Mouse (Mus musculus) gastrocnemius, postnatal 36 days (tissue): ENCODE data around the gene Aldh1l2. TPM values are rescaled to one million over a fixed set of nuclear protein-coding genes. Genes with fewer than 3 reads are reported as not detected.
A peak's percentile ranks its signal among the peaks of the same experiment; 100 is the strongest.
"Not testable (repeated sequence)": the region's sequence is repeated elsewhere in the genome, so short reads cannot be mapped to it uniquely, and the experiment has no call there.

Source experiments
- DNase-seq, 2 experiments: peaks; one replicate each; pipeline ENCODE4 v3.0.0; 2022
- intact Hi-C: fragments of 180-260 bp; cut with DNase I; formaldehyde crosslinking; loops from one replicate; pipeline ENCODE4 v1.15.1; 2025
- long read RNA-seq, 2 experiments: library from polyadenylated mRNA; stranded (forward); transcript quantifications; one replicate each; pipeline ENCODE4 v2.0.0; 2021
- total RNA-seq, 2 experiments: library from RNA; stranded (reverse); gene quantifications; 2 replicates each; pipeline ENCODE4 v1.2.3; 2021

Aldh1l2 gene
- total RNA-seq: 1 to 10 TPM; 4.8 to 7.3 TPM
- long read RNA-seq, experiment 1: 0 reads
- long read RNA-seq, experiment 2, partial matches to known transcripts: 0 of 1 reads
- long read RNA-seq, experiment 2, other reads (novel, unspliced or antisense): 1 of 1 reads

DNA sequence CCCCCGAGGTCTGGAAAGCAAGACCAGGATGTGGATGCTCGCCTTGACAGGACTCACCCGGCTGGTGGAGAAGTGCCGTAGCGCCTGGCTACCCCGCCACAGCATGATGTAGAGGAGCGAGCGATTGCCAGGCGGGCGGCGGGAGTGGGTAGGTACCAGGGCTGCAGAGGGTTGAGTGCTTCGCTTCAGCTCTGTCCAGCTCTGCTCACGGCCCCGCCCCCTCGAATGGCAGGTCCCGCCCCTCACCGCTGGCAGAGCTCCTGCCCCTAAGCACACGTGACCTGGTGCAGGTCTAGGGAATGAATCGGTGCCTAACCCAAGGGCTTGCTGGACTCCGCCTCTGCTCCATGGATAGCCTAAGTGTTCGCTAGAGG is at the start of gene Aldh1l2:
Gene Aldh1l2, minus strand, starts transcription at position 231 of the 374 bp plus-strand sequence.
- intact Hi-C loops: no loop called here
- peak; percentile 33 to 64 for DNase-seq

DNA sequence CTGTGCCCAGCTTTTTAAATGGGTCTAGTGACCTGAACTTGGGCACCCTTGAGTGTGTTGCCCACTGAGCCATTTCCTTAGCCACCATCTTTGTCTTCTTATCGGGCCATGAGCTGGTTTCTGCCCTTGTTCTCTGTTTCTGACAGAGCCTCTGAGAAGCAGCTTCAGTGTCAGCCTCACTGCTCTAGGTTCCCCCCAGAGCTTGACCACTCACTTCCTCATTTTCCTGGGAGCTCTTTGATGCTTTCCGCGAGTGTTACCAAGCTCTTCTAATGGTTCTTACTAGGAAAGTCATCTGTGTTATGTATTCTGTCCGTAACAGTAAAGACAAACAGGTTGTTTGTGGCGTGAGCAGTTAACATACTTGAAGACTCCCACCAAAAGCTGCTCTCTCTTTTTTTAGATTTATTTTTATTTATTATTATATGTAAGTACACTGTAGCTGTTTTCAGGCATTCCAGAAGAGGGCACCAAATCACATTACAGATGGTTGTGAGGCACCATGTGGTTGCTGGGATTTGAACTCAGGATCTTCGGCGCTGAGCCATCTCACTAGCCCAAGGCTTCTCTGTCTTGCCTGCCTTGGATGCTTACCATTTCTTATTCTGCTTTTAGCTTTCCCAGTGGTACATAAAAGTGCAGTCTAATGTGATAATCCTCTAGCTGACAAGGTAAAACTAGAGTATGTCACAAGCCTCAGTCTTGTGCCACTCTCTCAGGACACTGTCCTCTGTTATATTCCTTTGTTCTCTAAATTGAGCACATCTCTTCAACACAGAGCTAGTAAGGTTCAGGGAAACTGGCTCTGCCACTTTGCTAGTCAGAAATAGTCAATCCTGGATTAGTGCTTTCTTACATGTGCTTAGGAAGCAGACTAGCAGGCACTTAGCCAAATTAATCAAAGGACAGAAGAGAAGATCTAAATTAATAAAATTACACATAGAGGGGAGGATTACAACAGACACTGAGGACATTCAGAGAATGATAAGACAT is 31.8 kb upstream of the Aldh1l2 start:
- DNase-seq: no peak
- intact Hi-C loops: no loop called here

GRCm38 (mm10) chr10:83563005-83563404 is 29.1 kb upstream of the Aldh1l2 start:
- no peak for DNase-seq
- intact Hi-C loops: no loop called here

DNA sequence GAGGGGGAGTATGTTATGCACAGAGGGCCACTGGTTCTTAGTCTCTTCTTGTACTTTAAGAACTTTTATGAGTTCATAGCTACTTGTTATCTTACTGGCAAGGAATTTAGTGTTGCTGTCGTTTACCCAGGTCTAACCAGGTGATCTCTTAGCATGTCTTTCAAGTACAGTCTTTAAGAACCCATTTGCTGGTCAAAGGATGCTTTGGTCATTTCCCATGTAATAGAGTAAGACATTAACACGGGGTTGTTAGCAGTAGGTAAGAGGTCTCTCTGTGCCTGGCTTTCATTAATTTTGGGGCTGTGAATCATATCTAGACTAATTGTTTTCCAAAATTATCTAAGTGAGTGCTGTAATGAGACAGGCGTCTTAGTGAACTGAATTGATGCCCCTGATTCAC is 11.4 kb upstream of the Aldh1l2 start:
- intact Hi-C loops: no loop called here
- DNase-seq: no peak

DNA sequence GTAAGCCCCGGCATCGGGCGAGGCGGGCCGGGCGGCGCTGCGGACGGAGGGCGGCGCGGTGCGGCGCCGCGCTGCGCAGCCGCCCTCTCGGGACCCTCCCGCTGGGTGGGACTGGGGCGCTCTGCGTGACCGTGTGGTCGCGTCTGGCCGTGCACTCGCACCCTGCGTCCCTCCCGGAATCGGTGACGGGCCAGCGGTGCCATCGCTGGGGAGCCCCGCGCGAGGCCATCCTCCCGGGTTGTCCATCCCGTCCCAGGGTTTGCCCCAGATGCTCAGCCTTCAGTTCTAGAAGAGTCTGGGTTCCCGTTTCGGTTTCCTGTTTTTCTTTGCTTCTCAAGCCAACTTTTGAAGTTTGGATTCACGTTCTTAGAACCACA is 10.2 kb upstream of the Aldh1l2 start:
- no peak for DNase-seq
- intact Hi-C loops: loop anchor here (5.0 kb wide), 1 partner anchor 103 kb away; the partner anchor contains the start of gene Appl2

- intact Hi-C loops: loop anchor here (5.0 kb wide), 1 partner anchor 104 kb away; the partner anchor contains the start of gene Appl2
- peak; percentile 88 to 94 for DNase-seq
These were observed 9.6 kb upstream of the Aldh1l2 start, which contains the start of gene Washc4 for GRCm38 (mm10) chr10:83543439-83544102. TSS of gene Washc4 (plus strand) at chr10:83543752.

DNA sequence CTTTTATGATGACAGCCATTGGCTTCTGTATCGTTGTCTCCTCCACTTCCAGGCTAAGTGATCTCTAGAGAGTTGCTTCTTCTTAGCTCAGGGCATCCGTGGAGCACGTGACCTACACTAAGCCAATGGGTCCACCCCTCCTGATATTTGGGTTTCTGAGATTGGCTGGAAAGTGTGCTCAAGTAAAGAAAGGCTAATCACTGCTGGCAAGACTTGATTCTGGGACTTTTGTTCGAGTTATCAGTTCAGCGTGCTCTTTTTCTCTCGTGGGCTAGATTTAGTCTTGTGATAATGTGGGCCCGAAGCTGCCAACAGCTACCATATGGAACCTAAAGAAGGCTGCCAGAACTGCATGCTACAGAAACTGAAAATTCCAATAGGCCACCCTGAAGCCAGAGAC is 8.3 kb upstream of the Aldh1l2 start:
- intact Hi-C loops: loop anchor here (5.0 kb wide), 1 partner anchor 105 kb away; the partner anchor contains the start of gene Appl2

GRCm38 (mm10) chr10:83540092-83540491 is 6.2 kb upstream of the Aldh1l2 start:
- intact Hi-C loops: loop anchor here (5.0 kb wide), 1 partner anchor 107 kb away; the partner anchor contains the start of gene Appl2
- no peak for DNase-seq

More for the DNA sequence above, 8.3 kb upstream of the Aldh1l2 start:
- DNase-seq: no peak

DNA sequence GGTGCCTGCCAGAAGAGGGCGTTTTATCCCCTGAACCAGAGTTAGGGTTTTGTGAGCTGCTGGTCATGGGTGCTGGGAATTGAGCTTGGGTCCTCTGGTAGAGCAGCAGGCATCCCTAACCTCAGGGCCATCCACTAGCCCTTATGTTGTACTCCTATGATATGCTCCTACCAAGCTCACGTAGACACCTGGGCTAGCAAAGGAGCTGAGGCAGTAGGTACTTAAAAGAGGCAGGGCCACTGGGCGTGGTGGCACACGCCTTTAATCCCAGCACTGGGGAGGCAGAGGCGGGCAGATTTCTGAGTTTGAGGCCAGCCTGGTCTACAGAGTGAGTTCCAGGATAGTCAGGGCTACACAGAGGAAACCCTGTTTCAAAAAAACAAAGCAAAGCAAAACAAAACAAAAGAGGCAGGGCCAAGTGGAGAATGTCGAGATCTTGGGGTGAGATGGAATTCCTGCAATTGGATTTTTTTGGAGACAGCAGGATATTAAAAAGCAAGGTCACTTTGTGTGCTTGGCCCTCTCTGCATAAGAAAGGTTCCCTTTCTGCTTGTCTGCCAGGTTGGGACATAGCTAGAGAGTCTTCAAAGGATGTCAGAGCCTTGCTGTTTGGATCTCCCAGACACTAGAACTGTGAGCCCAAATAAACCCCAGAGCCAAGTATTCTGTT is 5.5 kb upstream of the Aldh1l2 start:
- intact Hi-C loops: no loop called here
- DNase-seq: no peak

DNA sequence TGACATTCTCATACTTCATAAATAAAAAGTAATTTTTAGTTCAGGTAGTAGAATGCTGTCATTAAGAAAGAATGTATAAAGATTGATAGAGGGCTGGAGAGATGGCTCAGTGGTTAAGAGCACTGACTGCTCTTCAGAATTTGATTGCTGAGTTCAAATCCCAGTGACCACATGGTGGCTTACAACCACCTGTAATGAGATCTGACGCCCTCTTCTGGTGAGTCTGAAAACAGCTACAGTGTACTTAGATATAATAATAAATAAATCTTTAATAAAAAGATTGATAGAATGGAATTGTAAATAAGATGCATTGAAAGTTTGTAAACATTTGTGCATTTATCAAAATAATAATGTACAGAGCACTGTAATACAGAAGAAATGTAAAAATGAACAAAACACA is 2.5 kb upstream of the Aldh1l2 start:
- intact Hi-C loops: no loop called here
- DNase-seq: no peak

DNA sequence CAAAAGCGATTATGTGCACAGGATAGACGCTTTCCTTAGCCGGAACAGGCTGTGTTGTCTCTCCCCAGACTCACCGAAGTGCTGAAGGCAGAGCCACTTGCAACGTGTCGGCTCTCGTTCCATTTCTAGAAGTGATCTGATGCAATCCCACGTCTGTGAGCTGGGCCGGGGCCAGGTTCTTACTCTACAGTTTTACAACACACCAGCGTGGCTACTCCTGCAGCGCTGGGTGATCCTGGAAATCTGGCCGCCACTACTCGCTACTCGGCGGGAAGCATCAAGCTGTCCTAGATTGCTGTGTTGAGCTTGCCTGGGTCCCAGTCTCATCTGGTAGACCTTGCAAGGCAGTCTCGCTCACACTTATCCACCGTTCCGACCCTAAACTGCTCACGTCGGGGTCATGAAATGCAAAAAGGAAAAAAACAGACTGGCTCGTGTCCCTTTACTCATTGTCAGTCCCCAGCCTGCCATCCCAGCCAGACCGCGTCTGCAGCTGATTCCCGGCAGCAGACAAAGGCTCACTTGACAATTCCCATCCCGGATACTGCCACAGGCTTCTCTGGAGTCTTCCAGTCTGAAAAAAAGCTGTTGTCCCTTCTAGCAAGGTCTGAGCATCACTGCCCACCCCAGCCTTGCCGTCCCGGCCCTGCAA is 556 bp downstream of the Aldh1l2 start:
- DNase-seq: peak; percentile 65
- intact Hi-C loops: no loop called here

GRCm38 (mm10) chr10:83530384-83530967 is 3.5 kb downstream of the Aldh1l2 start:
- intact Hi-C loops: no loop called here
- DNase-seq: no peak

DNA sequence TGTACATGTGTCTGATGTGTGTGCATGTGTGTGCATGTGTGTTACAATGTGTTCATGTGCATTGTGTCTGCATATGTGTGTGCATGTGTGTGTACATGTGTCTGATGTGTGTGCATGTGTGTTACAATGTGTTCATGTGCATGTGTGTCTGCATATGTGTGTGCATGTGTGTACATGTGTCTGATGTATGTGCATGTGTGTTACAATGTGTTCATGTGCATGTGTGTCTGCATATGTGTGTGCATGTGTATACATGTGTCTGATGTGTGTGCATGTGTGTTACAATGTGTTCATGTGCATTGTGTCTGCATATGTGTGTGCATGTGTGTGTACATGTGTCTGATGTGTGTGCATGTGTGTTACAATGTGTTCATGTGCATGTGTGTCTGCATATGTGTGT is 9.7 kb downstream of the Aldh1l2 start:
- DNase-seq, intact Hi-C loops: not testable (repeated sequence)

- no peak for DNase-seq
- intact Hi-C loops: no loop called here
These were observed 12.9 kb downstream of the Aldh1l2 start for GRCm38 (mm10) chr10:83520990-83521389.

GRCm38 (mm10) chr10:83513736-83514135 is 20.2 kb downstream of the Aldh1l2 start:
- no peak for DNase-seq
- intact Hi-C loops: no loop called here

DNA sequence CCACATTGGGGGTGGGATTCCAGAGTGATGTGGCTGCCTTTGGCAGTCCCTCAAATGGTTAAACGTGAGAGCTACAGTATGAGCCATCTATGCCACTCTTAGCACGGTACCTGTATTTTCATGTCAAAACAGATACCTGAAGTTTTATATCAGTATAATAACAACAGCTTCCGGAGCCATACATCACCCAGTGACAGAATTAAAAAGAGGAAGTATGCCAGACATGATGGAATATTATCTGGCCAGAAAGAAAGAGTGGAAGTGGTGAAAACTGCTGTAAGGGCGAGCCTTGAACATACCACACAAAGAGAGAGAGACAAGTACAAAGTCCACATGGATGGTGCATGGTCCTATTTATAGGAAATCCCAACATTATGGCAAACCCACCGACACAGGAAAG is 22.6 kb downstream of the Aldh1l2 start:
- no peak for DNase-seq

DNA sequence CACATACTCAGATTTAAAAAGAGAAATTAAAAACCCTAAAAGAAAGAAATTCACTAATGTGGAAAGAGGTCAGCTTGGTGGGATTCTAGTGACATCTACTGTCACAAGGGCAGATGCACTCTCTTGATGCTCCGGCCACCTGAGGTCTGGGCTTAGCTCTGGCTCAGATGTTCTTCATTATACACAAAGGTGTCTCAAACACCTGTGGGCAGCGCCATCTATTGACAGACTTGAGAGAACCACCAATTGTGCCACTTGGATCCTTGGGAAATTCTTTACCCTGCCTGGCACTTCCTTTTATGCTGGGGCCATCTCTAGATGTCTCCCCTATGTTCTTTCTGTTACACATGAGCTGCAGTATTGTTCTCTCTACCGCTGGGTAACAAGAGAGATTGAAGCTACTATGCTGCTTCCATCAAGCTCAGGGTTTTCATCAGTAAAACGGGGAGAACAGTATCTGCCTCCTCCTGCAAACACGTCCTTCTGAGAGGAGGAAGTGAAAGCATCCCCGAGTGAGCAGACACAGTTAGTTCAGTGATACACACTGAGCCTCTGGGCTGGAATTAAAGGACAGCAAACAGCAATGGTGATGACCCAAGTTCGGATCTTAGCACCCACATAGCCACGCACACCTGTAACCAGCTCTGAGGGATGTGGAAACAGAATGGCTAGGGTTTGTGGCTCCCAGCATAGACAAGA is 24.8 kb downstream of the Aldh1l2 start:
- DNase-seq: no peak
- intact Hi-C loops: no loop called here

More for the DNA sequence above, 22.6 kb downstream of the Aldh1l2 start:
- intact Hi-C loops: no loop called here

DNA sequence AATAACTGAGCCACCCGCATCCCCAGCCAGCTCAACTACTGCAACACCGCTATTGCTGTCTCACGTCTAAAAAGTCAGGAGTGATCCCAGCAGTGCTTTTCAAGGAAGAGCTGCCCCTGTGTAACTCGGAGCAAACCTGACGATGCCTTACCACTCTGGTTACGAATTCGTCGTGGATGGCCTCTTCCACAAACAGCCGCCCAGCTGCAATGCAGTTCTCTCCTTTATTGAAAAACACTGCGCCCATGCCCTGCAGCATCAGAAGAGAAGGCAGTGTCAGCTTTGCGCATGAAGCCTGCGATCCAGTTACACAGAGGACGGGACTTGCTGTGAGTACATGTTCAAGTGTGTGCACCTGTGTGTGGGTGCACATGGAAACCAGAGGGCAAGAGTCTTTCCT is 36.6 kb downstream of the Aldh1l2 start:
- DNase-seq: no peak
- intact Hi-C loops: no loop called here

GRCm38 (mm10) chr10:83490506-83490905 is 43.4 kb downstream of the Aldh1l2 start:
- intact Hi-C loops: no loop called here
- no peak for DNase-seq
